Mouse (Mus musculus) frontal cortex, adult (tissue): ENCODE measurements around the gene Daw1.
A peak's percentile ranks its signal among the peaks of the same experiment; 100 is the strongest.

Experiments used
- ATAC-seq: cut with Nextera tagmentation; 2 replicates; pipeline ENCODE4 v1.9.2; 2017; ENCODE audit warnings: mild to moderate bottlenecking, moderate library complexity, mixed read lengths; ENCODE audit not compliant: low TSS enrichment

Daw1 gene

DNA sequence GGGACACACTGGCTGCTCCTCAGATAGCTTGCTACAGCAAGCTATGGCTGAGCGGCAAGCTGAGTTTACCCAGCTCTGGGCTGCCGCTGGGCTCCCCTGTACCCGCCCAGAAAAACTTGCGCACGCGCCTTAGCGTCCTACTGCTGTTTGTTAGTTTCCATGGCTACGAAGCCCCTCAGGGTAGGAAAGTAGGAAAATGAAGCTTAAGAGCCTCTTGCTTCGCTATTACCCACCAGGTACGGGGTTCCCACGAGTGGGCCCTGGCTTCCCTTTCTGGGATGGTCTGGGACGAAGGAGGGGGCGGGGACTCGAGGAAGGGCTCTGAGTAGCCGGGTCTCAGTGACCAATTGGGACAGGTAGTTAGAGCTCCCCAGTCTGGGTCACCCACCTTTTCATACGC lies at the start of gene Daw1:
Gene Daw1 (plus strand): TSS at position 150 of the 400 bp plus-strand sequence.
- peak; percentile 98 for ATAC-seq

DNA sequence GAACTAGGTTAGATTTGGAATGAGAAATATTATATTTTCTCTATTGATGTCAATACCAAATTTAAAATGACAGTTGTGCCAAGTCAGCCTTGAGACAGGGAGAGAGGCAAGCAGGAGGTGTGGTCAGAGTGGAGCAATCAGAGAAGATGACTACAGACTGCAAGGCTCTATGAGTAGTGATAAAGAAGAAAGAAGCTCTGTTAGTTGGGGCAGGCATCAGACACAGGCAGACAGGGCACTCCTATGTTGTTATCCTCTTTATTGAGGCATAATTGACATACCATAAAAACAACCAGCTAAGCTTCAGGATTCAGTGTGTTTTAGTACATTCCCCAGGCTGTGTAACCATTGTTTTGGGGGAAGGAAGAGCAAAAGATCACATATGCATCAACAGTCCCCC lies 48.6 kb upstream of the Daw1 start:
- ATAC-seq: no peak

DNA sequence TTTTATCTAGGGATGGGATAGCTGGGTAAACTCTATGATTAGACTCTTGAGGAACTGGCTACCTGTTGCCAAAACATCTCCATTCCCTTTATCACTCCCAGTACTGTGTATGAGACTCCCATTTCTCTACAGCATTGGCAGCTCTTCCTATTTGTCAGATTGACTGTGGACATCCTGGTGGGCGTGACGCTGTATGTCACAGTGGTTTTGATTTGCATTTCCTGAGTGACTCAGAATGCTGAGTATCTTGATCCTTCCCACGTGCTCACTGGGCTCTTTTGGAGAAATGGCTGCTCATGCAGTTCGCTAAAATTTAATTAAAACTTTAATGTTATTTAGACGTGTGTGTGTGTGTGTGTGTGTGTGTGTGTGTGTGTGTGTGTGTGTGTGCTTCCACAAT lies 47.8 kb upstream of the Daw1 start:
- ATAC-seq: no peak

DNA sequence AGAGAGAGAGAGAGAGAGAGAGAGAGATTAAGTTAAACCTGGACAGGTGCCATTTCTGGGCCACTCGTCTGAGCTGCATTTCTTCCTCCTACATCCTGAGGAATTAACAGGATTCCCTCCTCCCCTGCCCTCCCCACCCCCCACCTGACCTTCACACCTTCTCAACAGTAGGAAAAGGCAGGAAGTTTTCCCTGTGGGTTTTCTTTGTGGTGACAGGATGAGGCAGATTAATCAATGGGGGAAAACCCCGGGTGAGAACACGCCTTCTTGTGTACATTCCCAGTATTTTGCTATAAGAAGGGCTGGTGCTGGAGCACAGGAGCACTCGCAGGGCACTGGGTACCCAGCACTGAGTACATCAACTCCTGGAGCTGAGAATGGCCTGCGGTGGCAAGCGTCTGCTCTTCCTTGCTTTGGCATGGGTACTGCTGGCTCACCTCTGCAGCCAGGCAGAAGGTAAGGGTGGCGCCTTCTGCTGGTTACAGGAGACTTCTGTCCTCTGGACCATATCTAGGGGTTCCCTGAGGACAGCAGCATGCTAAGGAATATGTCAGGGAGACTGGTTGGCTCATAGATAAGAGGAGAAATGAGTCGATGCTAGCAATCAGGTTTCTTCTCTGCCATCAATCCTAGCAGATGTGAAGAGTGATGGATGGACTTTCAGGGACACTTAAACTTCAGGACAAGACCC lies 43.0 kb upstream of the Daw1 start, which contains the start of gene Ccl20:
Gene Ccl20 (plus strand): TSS at position 320 of the 691 bp plus-strand sequence.
- no peak for ATAC-seq

DNA sequence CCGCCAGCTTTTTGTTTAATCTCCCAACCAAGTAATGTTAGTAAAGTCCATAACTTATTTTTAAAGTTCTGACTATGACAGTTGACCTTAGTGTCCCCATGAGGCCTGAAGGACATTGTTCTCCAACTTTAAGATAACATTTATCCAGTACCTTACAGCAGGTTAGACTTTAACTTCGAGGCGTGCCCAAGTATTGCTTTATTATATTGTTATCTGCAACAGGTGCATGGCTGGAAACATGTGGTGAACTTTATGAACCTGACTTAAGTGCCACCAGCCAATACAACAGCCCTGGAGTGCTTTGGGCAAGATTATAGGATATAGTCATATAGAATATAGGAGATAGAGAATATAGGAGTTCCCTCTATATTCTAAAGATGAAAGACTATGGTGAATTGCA lies 42.3 kb upstream of the Daw1 start:
- ATAC-seq: no peak; the same call in 1 of the 2 replicates

DNA sequence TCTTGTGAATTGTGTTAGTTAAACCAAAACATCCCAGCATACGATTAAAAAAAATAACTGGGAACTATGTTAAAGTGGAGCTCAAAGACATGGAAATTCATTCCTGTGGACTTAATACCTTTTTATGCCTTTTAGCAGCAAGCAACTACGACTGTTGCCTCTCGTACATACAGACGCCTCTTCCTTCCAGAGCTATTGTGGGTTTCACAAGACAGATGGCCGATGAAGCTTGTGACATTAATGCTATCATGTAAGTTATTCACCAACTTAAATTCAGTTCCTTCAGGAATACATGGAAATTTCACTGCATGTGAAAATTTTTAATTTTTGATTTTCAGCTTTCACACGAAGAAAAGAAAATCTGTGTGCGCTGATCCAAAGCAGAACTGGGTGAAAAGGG lies 41.9 kb upstream of the Daw1 start:
- peak; percentile 98 for ATAC-seq

DNA sequence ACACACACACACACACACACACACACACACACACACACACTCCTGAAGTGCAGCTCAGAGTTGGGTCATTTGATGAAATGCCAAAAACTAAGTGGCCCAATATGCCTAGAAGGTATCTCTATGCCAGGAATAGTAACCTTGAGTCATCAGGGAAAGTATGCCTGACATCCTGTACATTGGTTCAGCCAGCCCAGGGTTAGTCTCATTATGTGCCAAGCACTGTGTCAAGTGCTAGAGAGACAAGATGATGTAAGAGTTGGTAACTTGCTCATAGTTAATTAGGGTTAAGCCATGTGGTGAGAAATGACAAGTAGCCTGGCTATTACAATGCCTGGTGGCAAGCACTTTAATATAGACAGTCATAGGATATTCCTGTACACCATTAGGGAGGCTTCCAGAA lies 39.6 kb upstream of the Daw1 start:
- no peak for ATAC-seq

DNA sequence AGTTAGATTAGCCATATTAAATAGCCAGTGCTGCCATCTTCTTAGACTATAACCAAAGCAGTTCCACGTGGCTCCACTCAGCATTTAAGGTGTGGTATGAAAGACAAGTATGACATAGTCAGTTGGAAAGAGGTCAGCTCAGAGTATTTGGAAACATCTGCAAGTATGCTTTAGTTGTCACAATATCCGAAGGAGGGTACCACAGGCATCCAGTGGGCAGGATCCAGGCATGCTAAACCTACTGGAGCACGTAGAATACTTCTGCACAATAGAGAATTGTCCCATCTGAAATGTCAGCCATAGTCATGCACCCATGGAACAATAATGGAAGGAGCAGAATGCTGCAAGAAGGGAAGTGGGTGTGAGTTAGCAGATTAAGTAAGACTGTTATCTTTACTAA lies 39.2 kb upstream of the Daw1 start:
- no peak for ATAC-seq

DNA sequence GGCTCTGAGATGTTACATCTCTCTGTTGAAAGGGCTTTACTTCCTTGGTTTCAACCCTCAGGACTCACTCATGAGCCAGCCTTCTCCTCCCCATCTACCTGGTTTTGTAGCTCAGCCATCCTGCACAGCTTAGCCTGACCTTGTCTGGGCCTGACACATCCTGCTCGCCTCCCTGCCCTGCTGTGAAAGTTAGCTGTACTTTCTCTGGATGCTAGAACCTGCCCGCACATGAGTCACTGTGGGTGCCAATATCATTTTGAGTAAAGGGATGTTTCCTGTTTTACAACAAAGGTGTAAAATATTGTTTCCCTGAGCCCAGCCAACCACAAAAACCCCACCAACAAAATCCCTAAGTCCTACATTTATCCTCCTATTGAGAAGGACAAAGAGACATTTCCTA lies 36.4 kb upstream of the Daw1 start:
- ATAC-seq: no peak

DNA sequence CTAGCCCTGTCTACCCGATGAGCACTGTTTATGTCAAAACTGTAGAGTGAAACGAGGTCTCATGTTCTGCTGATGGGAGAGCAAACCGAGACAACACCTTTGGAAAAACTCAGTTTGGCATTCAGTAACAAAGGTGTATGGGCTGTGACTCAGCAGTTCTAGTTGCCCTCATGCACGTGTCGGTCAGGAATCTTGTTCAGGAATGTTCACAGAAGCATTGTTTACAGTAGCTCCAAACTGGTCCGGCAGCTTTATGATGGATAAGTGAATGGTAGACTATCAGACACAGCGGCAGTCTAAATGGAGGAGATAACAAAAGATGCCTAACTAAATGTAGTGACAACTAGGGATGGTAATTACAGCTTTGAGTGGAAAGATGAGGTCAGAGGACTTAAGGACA lies 23.7 kb upstream of the Daw1 start:
- ATAC-seq: no peak

DNA sequence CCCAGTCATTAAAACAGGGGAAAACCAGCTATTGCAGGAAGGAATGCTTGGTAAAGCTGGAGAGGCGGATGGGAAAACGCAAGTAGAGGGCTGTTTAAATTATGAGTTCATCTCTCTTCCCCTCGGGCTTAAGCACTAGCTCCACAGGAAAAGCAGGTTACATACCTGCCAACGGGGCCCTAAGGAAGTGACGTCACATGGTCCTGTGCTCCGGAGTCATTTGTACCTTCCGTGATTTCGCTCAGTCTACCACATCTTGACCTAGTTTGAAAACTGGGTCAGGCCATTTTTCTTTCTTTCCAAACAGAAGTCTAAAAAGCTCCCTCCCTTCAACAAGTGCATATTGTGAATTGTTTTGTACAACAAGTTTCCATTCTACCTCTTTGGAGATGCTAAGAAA lies 21.7 kb upstream of the Daw1 start:
- ATAC-seq: no peak

DNA sequence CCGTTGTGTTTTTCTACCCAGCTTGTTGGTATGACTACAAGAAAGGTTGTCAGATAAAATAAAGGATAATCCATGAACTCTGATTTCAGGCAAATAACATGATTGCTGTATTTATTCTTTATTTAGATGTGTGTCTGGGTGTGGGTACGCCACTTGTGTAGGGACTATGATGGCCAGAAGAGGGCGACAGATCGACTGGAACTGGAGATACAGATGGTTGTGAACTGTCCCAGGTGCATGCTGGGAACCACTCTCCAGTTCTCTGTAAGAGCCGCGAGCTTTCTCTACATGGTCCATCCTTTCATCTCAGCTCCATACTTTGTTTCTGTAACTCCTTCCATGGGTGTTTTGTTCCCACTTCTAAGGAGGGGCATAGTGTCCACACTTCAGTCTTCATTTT lies 20.8 kb upstream of the Daw1 start:
- ATAC-seq: no peak

DNA sequence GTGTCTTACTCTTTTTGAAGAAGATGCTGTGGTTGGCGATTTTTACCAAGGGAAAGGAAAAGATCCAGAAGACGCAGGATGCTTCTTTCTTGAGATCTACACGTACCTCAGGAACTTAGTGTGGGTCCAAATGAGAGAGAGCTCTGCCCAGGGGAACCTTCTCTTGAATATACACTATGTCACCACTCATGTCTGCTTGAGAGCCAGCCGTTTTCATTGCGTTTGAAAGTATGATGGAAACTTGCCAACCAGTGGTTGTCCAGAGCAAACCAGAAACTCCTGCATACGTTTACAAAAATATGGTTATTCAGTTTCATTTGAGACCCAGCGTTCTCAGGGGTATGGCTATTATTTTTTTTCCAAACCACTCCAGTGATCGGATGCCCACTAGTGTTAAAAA lies 18.0 kb upstream of the Daw1 start:
- no peak for ATAC-seq

DNA sequence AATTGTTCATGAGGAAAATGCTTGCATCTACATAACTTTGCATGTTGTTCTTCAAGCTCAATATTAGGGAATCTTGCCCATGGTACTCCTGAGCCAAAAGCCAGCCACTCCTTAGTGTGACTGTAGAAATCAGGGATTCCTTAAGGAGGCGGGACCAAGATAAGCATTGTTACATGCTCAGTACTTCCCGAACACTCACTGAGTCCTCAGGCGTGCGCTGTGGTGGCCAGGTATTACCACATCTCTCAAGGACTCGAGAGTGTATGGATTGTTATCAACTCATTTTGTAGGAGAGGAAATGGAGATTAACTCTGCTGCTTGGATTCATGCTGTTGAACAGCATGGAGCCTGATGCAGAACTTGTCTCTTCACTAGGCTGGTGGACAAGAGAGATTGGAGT lies 17.5 kb upstream of the Daw1 start:
- no peak for ATAC-seq

DNA sequence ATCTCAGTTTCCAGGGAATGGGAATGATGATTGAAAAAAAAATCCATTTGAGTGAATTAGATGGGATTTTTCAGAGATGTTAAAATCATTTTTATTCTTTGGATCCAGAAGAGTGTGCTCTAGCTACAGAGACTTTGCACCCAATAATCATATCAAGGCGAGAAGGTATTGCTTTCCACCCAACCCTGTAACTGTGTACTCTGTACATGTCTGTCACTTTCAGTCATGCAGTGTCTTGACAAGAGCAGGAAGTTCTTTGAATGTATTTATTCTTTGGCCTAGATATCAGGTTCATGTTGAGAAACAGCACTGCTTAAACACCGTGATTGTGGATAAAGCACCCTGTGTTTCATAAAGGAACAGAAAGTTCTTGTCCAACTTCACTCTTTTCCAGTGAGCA lies 13.0 kb upstream of the Daw1 start:
- ATAC-seq: no peak

DNA sequence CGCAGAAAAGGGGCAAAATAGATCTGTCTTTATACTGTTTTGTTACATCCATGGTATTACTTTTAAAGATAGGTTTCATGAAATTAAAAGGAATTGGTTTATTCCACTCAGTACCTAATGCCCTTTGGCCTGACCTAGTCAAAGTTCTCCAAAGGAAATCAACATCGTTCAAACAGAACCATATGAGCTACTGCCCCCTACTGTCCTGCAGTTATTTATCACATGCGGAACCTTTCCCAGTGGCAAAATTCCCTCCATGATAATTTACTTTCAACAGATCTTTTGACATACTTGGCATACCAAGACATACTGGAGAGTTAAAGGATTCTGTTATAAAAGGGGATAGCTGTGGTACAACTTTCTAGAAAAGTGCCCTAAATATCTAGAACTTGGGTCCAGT lies 9.3 kb upstream of the Daw1 start:
- ATAC-seq: no peak

DNA sequence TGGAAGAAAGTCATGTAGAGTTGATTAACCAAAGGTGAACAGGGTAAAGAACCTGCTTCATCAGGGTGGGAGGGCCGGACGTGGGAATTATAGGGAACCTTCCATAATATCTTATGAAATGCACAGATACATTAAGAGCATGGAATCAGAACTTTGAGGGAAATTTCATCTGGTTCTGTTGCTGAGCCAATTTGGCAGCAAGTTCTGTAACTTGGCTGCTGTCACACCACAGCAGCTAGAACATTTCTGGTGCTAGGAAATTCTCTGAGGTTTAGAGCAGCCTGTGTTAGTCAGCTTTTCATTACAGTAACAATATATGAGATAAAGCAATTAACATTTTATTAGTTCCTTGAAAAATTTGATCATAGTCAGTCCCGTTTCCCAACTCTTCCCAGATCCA lies 6.6 kb upstream of the Daw1 start:
- ATAC-seq: peak; percentile 94

DNA sequence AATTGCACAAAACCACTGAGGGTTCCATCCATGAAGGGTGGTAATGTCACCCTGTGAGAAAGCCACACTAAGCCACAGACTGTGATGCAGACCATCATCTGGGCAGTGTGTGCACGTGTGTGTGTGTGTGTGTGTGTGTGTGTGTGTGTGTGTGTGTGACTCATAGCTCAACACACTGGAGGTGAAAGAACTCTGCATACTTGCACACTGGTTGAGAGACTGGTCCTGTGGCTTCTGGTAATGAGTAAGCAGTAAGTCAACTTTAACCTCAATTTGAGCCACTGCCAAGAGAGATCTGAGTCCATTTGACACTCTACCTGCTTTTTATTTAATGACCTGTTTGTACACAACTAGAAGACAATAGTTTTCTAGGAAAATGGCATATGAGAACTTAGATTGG lies 2.7 kb upstream of the Daw1 start:
- ATAC-seq: no peak

DNA sequence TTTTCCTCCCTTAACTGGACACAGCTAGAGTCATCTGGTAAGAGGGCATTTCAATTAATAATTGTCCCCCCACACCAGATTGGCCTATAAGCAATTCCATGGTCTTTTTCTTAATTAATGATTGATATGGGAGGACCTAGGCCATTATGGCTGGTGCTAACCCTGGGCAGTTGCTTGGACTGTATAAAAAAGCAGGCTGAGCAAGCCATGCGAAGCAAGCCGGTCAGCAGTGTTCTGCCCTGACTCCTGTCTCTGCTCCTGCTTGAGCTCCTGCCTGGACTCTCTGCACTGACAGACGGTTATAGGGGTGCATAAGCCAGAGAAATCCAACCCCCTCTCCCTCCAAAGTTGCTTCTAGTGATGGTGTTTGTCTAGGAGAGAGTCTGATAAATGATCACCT lies 2.1 kb downstream of the Daw1 start:
- no peak for ATAC-seq

DNA sequence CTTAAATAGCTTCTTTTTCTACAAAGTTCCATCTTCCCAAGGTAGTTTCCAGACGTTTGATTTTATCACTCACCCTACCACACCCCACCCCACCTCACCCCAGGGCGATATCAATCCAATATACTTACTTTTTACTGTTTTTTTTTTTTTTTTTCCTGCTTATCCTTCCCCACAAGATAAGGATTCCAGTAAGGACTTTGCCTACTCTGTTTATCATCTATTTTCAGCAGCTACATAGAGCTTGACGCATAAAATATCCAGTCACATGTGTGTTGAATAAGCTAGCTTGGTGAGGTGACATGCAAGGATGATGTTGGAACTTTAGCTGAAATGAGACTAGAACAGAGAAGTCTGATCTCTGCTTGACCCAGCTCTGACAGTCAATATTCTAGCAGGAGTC lies 4.5 kb downstream of the Daw1 start:
- ATAC-seq: no peak

DNA sequence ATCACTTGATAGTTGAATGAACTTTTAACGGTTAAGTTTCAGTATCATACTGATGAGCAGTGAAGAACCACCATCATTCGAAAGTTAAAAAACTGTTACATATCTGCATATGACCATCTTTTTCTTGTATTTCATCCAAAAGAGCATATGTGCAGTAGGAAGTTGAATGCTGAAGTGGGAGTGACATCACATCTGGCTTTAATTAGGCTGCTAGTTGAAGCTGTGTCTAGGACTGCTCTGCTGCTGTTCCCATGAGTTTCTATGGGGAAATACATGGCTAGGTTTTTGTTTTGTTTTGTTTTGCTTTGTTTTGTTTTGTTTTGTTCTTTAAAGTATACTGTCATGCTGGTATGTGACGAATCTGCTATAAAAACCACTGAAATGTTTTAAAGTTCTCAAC lies 9.6 kb downstream of the Daw1 start:
- ATAC-seq: peak; percentile 70

DNA sequence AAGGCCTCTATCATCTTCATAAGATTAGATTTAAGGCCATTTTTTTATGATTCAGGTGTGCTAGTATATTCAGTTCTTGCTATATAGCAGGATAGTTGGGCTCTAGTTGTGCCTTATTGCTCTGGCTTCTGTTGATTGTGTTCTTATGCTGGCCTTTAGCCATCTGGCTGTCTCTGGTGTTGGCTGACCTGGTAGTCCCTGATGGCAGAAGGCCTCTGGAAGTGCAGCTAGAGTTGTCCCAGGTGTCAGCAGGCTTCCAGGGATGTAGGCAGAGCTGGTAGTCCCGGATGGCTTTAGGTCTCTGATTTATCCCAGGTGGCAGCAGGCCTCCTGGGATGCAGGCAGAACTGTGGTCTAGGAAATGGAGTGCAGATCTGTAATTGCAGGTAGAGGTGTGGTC lies 16.4 kb downstream of the Daw1 start:
- no peak for ATAC-seq

DNA sequence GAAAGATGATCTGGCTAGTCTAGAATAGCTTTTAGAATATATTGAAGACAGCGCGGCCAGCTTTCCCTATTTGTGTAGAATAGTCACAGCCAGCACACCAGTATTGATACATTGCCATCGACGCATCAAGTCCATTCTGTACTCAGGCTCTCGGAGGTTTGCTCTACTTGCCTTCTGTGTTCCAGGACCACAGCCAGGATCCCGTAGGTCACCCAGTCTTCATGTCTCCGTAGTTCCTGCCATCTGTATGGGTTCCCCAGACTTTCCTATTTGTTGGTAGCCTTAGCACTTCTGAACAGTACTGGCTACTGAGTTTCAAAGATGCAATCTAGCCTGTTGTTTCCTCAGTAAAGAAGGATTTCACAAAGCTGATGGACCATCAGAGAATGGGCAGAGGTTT lies 20.0 kb downstream of the Daw1 start:
- no peak for ATAC-seq

DNA sequence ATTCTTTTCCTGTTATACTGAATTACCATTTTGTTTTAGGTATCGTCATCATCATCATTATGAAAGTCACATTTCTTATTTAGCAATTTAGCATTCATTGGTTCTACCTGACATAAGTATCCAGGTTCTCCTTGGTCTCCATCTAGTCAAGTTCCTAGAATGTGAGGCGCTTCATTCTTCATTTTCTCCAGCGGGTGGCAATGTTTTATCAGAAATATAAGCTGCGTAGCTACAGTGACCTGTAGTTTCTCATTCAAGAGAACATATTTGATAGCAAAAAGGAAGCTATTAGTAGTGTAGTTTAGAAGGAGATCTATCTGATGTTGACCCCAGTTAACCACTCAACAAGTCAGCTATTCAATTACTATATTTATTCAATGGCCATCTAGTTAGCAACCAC lies 21.9 kb downstream of the Daw1 start:
- peak; percentile 88 for ATAC-seq
